Mouse (Mus musculus) lung, postnatal 0 days (tissue): ENCODE data around the gene Ncs1.

Experiments used
- CTCF ChIP-seq: IDR thresholded peaks from 2 replicates; pipeline ENCODE4 v1.5.1; 2016; ENCODE audit warnings: antibody characterized with exemption, mild to moderate bottlenecking
- EP300 ChIP-seq: IDR thresholded peaks from 2 replicates; pipeline ENCODE4 v1.6.1; 2016; ENCODE audit warnings: antibody characterized with exemption, mild to moderate bottlenecking, control low read depth

DNA sequence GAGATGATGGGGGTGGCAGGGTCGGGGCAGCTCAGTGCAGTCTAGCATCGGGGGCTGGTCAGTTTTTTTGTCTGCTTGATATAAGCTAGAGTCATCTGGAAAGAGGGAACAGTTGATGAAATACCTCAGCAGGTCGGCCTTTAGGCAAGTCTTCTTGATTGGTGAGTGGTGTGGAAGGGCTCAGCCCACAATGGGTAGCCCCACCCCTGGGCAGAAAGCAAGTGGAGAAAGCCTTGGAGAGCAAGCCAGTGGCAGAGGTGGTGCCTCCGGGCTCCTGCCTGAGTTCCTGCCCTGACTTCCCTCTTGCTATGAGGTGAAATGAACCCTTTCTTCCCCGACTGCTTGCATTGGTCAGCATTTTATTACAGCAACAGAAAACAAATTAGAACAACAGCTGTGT is 23.0 kb downstream of the Ncs1 start:
- TF ChIP-seq CTCF (no peak), EP300 (no peak)
